Mouse (Mus musculus): ENCODE data around the gene 4932438H23Rik. TPM values are rescaled to one million over a fixed set of nuclear protein-coding genes. Genes with fewer than 3 reads are reported as not detected.
A peak's percentile ranks its signal among the peaks of the same experiment; 100 is the strongest.
"Not testable (repeated sequence)": the region's sequence is repeated elsewhere in the genome, so short reads cannot be mapped to it uniquely, and the experiment has no call there.

Gene 4932438H23Rik
- total RNA-seq, 1 experiment from 2014 or later: 2.2 TPM

DNA sequence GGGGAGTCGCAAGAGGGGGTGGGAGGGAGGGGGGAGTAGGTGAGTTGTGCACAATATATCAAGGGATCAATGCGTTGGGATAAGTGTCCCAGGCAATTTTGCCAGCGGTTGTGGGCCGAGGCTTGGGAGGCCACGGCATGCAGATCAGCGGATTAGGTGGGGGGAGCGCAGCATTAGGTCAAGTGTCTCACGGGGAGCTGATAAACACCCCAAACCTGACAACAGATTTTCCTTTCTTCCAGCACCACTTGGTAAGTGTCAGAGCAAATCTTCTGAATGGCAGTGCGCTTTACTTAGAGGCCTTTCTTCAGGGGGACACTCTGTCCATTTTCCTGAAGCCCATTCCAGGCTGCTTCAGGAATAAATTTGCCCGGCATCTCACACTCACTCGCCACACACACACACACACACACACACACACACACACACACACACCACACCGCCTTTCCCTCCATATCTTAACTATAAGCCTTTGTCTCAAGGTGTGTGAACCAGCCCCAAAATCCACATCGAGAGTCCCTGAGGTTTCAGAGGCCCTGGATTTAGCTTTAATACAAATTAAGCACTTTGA is 10.6 kb upstream of the 4932438H23Rik start:
- ATAC-seq (replicated peaks in 1 of 2; ENCODE audit: insufficient read depth in 1 of 2, low FRiP score in 2 of 2, low TSS enrichment in 1 of 2, low read depth in 1 of 2, poor library complexity in 2 of 2, severe bottlenecking in 2 of 2): no peak

DNA sequence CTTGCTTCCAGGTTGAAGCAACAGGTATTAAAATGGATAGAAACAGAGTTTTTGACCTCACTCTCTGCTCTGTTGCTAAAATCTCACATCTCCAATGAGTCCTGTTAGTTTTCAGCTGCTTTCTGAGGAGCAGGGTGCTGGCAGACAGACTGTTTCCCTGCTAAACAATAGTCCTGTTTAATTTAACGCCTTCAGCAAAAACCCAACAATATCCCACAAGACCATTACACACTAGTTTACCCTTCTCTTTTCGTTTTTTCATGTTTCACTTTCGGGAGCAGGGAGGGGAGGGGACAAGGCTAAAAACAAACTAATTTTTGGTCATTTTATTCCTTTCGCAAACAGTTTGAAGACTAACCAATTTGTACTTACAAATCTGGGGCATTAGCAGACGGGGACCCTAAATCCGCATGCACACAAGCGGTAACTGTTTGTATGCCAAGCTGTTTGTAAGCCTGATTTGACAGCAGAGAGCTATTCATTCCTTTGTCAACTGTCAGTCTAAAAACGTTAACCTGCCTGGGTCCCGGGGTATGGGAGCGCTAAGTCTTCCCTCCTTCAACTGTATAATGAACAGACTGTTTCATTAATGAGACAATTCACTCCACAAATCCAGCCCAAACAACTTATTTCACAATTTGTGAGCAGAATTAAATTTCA is 10.0 kb upstream of the 4932438H23Rik start:
- ATAC-seq (replicated peaks in 1 of 2; ENCODE audit: insufficient read depth in 1 of 2, low FRiP score in 2 of 2, low TSS enrichment in 1 of 2, low read depth in 1 of 2, poor library complexity in 2 of 2, severe bottlenecking in 2 of 2): no peak

DNA sequence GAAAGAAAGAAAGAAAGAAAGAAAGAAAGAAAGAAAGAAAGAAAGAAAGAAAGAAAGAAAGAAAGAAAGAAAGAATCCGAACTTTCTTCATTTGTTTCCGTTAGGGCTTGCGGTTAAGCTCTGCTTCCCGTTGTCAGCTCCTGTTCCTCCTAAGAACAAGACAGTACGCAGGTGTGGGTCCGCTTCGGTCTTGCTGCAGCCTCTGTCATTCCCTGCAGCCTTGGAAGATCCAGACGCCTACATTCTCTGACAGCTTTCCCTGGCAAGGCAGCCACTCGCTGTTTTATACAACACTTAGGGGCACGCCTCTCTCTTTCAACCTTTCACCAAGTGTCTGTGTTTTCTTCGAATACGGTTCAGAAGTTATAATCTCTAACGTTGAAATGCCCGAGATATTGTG is 8.5 kb upstream of the 4932438H23Rik start:
- no peak for ATAC-seq (replicated peaks in 1 of 2; ENCODE audit: insufficient read depth in 1 of 2, low FRiP score in 2 of 2, low TSS enrichment in 1 of 2, low read depth in 1 of 2, poor library complexity in 2 of 2, severe bottlenecking in 2 of 2)

GRCm38 (mm10) chr16:91100484-91100883 is 5.6 kb upstream of the 4932438H23Rik start:
- no peak for ATAC-seq (replicated peaks in 1 of 2; ENCODE audit: insufficient read depth in 1 of 2, low FRiP score in 2 of 2, low TSS enrichment in 1 of 2, low read depth in 1 of 2, poor library complexity in 2 of 2, severe bottlenecking in 2 of 2)

GRCm38 (mm10) chr16:91099444-91100065 is 4.6 kb upstream of the 4932438H23Rik start:
- ATAC-seq (replicated peaks in 1 of 2; ENCODE audit: insufficient read depth in 1 of 2, low FRiP score in 2 of 2, low TSS enrichment in 1 of 2, low read depth in 1 of 2, poor library complexity in 2 of 2, severe bottlenecking in 2 of 2): no peak

- peak in 1 of 2 experiments; percentile 32; a peak in 1 of 4 replicates for ATAC-seq (replicated peaks in 1 of 2; ENCODE audit: insufficient read depth in 1 of 2, low FRiP score in 2 of 2, low TSS enrichment in 1 of 2, low read depth in 1 of 2, poor library complexity in 2 of 2, severe bottlenecking in 2 of 2)
Measured at GRCm38 (mm10) chr16:91097858-91098257, 2.9 kb upstream of the 4932438H23Rik start.

DNA sequence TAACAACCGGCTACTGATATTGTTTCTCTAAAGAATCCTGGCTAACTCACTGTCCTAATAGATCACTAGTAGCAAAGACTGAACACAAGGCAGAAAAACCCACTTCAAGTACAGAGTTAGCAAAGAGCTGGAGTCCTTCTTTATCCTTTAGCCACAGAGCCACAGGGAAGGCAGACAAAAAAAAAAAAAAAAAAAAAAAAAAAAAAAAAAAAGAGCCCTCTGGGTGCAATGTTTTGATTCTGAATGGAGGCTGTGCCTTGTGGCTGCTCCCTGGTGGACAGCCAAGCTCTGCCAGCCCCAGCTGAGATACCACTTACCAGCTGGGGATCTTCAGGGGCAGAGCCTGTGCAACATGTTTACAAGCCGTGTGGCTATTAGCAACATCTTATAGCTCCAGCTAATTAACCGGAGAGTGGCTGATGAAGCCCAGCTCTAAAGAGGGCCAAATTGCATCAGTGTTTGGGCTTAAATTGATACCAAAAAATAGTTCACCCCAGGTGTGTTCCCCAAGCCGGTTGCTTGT is 2.1 kb upstream of the 4932438H23Rik start:
- ATAC-seq (replicated peaks in 1 of 2; ENCODE audit: insufficient read depth in 1 of 2, low FRiP score in 2 of 2, low TSS enrichment in 1 of 2, low read depth in 1 of 2, poor library complexity in 2 of 2, severe bottlenecking in 2 of 2): no peak

DNA sequence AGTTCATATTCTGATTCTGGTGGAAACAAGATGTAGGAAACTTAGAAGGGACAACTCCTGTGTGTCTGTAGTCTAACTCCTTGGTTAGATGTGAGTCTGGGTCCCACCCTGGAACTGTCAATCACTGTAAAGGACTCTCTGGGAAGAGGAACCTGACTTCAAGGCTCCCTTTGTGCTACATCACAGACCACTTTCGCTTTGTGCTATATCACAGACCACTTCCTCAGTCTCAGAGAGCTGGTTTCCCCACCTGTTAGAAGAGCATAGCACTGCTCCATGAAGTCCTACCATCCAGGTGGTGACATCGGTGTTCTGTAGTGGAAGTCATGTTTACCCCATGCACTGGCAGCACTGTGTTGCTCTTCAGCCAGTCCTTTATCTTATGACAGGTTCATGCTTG is 1.1 kb upstream of the 4932438H23Rik start:
- peak in 1 of 2 experiments; percentile 17; a peak in 1 of 4 replicates for ATAC-seq (replicated peaks in 1 of 2; ENCODE audit: insufficient read depth in 1 of 2, low FRiP score in 2 of 2, low TSS enrichment in 1 of 2, low read depth in 1 of 2, poor library complexity in 2 of 2, severe bottlenecking in 2 of 2)

GRCm38 (mm10) chr16:91086642-91087306 is 8.1 kb downstream of the 4932438H23Rik start:
- peak in 1 of 2 experiments; percentile 63; a peak in 1 of 4 replicates for ATAC-seq (replicated peaks in 1 of 2; ENCODE audit: insufficient read depth in 1 of 2, low FRiP score in 2 of 2, low TSS enrichment in 1 of 2, low read depth in 1 of 2, poor library complexity in 2 of 2, severe bottlenecking in 2 of 2)

GRCm38 (mm10) chr16:91085239-91085825 is 9.6 kb downstream of the 4932438H23Rik start:
- ATAC-seq (replicated peaks in 1 of 2; ENCODE audit: insufficient read depth in 1 of 2, low FRiP score in 2 of 2, low TSS enrichment in 1 of 2, low read depth in 1 of 2, poor library complexity in 2 of 2, severe bottlenecking in 2 of 2): no peak

GRCm38 (mm10) chr16:91084307-91085238 is 10.3 kb downstream of the 4932438H23Rik start:
- ATAC-seq (replicated peaks in 1 of 2; ENCODE audit: insufficient read depth in 1 of 2, low FRiP score in 2 of 2, low TSS enrichment in 1 of 2, low read depth in 1 of 2, poor library complexity in 2 of 2, severe bottlenecking in 2 of 2): no peak

DNA sequence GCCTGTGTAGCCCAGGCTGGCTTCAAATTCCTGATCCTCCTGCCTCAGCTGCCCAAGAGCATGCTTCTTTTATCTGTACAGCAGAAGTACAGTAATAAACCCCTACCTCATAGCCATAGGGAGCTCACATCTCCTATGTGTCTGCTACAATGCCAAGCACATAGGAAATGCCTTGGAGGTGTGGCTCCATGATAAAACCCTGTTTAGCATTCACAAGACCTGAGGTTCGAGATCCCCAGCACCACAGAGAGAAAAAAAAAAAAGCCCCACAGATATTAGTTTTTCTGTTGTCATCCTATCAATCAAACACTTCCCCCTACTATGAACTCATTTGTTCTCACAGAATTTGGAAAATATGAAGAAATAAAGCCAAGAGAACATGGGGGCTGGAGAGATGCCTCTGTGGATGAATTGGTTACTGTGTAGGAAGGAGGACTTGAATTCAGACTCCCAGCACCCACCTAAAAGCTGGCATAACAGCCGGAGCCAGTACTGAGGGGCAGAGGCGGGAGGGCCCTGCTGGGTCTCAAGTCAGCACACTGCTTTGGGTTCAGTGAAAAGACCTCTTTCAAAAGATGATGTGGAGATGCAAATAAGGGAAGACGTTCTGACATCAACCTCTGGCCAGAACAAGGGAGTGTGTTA is 11.8 kb downstream of the 4932438H23Rik start:
- no peak for ATAC-seq (replicated peaks in 1 of 2; ENCODE audit: insufficient read depth in 1 of 2, low FRiP score in 2 of 2, low TSS enrichment in 1 of 2, low read depth in 1 of 2, poor library complexity in 2 of 2, severe bottlenecking in 2 of 2)

GRCm38 (mm10) chr16:91081508-91081907 is 13.4 kb downstream of the 4932438H23Rik start:
- ATAC-seq (replicated peaks in 1 of 2; ENCODE audit: insufficient read depth in 1 of 2, low FRiP score in 2 of 2, low TSS enrichment in 1 of 2, low read depth in 1 of 2, poor library complexity in 2 of 2, severe bottlenecking in 2 of 2): peak; percentile 81 to 88

- ATAC-seq (replicated peaks in 1 of 2; ENCODE audit: insufficient read depth in 1 of 2, low FRiP score in 2 of 2, low TSS enrichment in 1 of 2, low read depth in 1 of 2, poor library complexity in 2 of 2, severe bottlenecking in 2 of 2): peak in 1 of 2 experiments; percentile 61; a peak in 1 of 4 replicates
Measured at GRCm38 (mm10) chr16:91076180-91076579, 18.7 kb downstream of the 4932438H23Rik start.

- not testable (repeated sequence) for ATAC-seq (replicated peaks in 1 of 2; ENCODE audit: insufficient read depth in 1 of 2, low FRiP score in 2 of 2, low TSS enrichment in 1 of 2, low read depth in 1 of 2, poor library complexity in 2 of 2, severe bottlenecking in 2 of 2)
Measured at GRCm38 (mm10) chr16:91075423-91075822, 19.5 kb downstream of the 4932438H23Rik start.

Measured in hematopoietic stem cell, adult 5-6 weeks (primary cell).